Mouse (Mus musculus) left cerebral cortex, postnatal 25 days (tissue): ENCODE data around the gene Tra2b. TPM values are rescaled to one million over a fixed set of nuclear protein-coding genes. Genes with fewer than 3 reads are reported as not detected.
A peak's percentile ranks its signal among the peaks of the same experiment; 100 is the strongest.
"Not testable (repeated sequence)": the region's sequence is repeated elsewhere in the genome, so short reads cannot be mapped to it uniquely, and the experiment has no call there.

Source experiments
- DNase-seq, 2 experiments: peaks; one replicate each; pipeline ENCODE4 v3.0.0; 2022; ENCODE audit warnings: low spot score in 2 of 2, mixed read lengths in 1 of 2
- intact Hi-C: fragments of 180-260 bp; cut with DNase I; formaldehyde crosslinking; loops from one replicate; pipeline ENCODE4 v1.15.1; 2025
- total RNA-seq, 2 experiments: library from RNA; stranded (reverse); gene quantifications; 2 replicates each; pipeline ENCODE4 v1.2.3; 2021

Gene Tra2b
- 10 to 100 TPM; 67.3 to 78.7 TPM for total RNA-seq

DNA sequence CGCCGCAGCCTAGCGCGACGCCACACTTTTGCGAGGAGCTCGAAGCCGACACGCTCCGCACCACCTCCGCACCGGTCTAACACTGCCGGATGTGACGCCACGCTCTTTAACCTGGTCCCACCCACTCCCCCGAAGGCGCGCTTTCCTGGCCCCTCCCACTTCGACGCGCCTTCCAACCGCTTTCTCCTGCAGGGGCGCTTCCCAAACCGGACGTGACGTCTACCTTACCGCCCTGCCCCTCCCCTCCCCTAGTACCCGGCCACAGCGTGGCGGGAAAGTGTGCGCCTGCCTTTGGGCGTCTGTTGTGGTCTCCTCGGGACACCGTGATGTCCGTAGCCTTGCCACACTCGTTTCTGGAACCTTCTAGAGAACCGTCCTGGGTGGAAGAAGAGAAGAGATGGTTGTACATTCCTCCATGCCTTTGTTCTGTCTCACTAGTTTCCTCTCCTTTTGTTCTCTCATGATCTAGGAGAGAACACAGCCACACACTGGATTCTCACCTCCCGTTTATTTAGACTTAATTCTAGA is at the start of gene Tra2b:
Gene Tra2b, minus strand, starts transcription at position 157 of the 528 bp plus-strand sequence.
- peak; percentile 97 to 98 for DNase-seq
- intact Hi-C loops, result loop anchor here (5.0 kb wide), 1 partner anchor 474 kb away; the partner anchor contains the start of gene Map3k13

DNA sequence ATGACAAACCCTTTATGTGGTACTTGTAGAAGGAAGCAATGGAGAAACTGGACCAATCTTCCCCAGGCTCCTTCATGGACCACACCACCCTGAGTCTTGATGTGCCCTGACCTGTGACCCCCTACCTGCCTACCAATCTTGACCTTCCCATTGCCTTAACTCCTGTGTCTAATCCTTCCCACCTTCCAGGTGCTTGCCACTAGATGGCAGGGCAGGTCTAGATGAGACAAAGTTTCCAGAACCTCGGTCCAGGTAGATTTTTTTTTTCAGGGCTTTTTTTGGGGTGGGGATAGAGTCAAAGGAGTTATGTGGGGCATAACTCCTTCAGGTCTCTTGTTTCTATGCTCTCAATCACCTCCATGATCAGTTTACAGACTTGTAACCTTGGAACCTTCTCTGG is 44.8 kb upstream of the Tra2b start:
- intact Hi-C loops, result loop anchor here (2.0 to 5.0 kb wide), 3 partner anchors 122 to 496 kb away; no protein-coding TSS in a partner anchor
- peak; percentile 33 to 50 for DNase-seq

- intact Hi-C loops, result loop anchor here (1.0 kb wide), 1 partner anchor 275 kb away; no protein-coding TSS in a partner anchor
- DNase-seq, result peak; percentile 70 to 76
Measured at GRCm38 (mm10) chr16:22302606-22303005, 36.8 kb upstream of the Tra2b start.

- no peak for DNase-seq
Measured at GRCm38 (mm10) chr16:22301378-22301777, 35.6 kb upstream of the Tra2b start.

DNA sequence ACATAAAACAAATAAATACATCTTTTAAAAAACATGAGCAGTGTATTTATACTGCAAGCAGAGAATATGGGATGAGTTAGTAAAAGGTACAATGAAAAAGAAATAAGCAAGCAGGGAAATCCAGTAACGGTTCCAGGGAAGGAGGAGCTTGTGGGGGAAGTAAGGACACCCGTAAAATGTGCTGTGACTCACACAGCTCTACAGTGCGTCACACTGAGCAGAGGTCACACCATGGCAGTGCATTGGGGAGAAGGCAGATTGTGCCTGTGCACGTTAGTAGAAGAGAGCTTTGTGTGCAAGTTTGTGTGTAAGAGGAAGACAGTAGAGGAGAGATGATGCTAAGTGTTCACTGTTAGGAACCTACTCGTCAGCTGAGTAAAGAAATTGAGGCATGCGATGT is 31.1 kb upstream of the Tra2b start:
- intact Hi-C loops, result no loop called here
- DNase-seq, result no peak

More at GRCm38 (mm10) chr16:22301378-22301777, 35.6 kb upstream of the Tra2b start:
- intact Hi-C loops, result no loop called here

DNA sequence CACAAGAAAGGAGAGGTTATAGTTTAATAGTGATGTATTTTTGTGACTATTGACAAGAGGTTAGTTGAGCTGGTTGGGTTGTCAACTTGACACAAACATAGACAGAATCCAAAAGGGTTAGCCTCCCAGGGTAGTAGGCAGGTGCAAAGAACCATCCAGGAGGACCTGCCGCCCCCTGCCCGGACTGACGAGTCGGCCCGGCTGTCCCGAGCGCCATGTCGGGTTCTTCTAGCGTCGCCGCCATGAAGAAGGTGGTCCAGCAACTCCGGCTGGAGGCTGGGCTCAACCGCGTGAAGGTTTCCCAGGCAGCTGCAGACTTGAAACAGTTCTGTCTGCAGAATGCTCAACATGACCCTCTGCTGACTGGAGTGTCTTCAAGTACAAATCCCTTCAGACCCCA is 29.0 kb upstream of the Tra2b start:
- intact Hi-C loops, DNase-seq: not testable (repeated sequence)

DNA sequence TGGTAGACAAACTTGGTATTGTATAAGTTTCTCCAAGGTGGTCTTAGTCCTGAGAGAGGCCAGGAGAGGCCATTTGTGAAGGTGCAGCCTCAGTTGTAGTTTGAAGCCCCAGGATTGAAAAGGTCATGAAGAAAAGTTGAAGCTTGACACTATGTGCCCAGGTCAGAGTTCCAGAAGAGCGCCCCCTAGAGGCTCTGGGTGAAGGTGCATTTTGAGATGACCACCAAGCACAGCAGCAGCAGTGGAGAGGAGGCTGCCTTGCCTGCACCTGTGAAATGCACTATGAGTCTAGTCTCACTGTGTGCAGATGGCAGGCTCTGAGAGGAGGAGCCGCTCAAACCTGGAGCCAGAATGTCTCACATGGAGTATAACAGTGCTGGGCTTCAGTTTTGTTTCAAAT is 27.8 kb upstream of the Tra2b start:
- DNase-seq, result no peak
- intact Hi-C loops, result no loop called here

- intact Hi-C loops, result no loop called here
Measured at GRCm38 (mm10) chr16:22292394-22292793, 26.6 kb upstream of the Tra2b start.

GRCm38 (mm10) chr16:22289643-22290042 is 23.8 kb upstream of the Tra2b start:
- DNase-seq, result peak in 1 of 2 experiments; percentile 37

More at GRCm38 (mm10) chr16:22292394-22292793, 26.6 kb upstream of the Tra2b start:
- DNase-seq, result no peak

GRCm38 (mm10) chr16:22286996-22287395 is 21.2 kb upstream of the Tra2b start:
- intact Hi-C loops, result loop anchor here (10.0 kb wide), 1 partner anchor 182 kb away; no protein-coding TSS in a partner anchor
- DNase-seq, result no peak

More at GRCm38 (mm10) chr16:22289643-22290042, 23.8 kb upstream of the Tra2b start:
- intact Hi-C loops, result loop anchor here (10.0 kb wide), 1 partner anchor 185 kb away; no protein-coding TSS in a partner anchor

- intact Hi-C loops, result no loop called here
- no peak for DNase-seq
Measured at GRCm38 (mm10) chr16:22276536-22276935, 10.7 kb upstream of the Tra2b start.

GRCm38 (mm10) chr16:22275142-22275541 is 9.3 kb upstream of the Tra2b start:
- intact Hi-C loops, result no loop called here
- peak in 1 of 2 experiments; percentile 24 for DNase-seq

DNA sequence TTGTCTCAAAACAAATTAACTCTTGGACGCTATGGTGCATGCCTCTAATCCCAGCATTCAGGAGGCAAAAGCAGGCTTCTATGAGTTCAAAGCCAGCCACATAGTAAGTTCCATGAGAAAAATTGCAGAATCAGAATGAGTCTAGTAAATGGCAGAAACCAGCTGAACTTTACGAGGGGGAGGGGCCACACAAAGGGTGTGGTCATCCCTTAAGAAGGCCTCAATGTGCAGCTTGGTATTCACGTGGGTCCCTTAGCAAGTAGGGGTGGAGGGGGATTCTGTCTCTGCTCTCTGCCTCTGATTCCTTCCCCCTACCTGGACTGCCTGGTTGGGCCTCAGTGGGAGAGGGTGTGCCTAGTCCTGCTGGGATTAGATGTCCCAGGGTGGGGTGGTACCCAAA is 4.7 kb upstream of the Tra2b start:
- intact Hi-C loops, result no loop called here
- DNase-seq, result no peak

- DNase-seq, result no peak
- intact Hi-C loops, result loop anchor here (5.0 kb wide), 1 partner anchor 474 kb away; the partner anchor contains the start of gene Map3k13
Measured at GRCm38 (mm10) chr16:22266384-22266783, 579 bp upstream of the Tra2b start.

DNA sequence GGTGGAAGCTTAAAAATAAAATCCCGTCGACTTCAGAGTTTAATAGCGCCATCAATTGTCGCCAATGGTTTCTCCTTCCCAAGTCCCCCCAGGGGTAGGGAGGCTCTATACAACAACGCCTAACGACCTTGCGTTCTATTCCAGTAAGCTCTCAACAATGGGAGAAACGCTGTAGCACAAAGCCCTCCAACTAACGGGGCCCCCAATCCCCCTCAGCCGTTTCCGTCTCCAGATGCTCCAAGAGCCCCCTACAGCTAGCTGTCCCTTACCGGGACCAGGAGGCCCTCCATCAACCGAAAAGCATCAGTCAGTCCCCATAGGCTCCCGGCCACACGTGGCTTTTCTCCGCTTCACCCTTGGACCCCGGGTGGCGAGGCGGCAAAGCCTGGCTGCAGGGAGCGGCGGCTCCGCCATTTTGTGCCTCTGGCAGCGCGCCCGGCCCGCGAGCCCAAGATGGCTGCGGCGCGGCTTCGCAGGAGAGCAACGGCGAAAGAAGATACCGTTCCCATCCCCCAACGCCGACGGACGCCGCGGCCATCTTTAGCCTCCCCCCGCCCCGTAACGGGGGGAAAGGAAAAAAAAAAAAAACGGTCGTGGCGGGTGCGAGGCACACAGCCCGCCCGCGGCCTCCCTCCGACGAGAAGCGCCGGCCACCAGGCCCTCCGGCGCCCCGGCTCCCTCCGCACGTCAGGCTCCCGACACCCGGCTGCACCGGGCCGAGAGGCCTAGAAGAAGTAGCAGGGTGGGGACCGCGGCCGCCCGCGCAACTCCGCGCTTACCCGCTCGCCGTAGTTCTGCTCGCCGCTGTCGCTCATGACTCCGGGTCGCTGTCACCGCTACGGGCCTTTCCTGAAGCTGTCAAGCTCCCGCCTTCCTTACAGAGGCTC is 600 bp downstream of the Tra2b start:
- DNase-seq, result peak; percentile 78 to 84
- intact Hi-C loops, result loop anchor here (5.0 kb wide), 1 partner anchor 473 kb away; the partner anchor contains the start of gene Map3k13

DNA sequence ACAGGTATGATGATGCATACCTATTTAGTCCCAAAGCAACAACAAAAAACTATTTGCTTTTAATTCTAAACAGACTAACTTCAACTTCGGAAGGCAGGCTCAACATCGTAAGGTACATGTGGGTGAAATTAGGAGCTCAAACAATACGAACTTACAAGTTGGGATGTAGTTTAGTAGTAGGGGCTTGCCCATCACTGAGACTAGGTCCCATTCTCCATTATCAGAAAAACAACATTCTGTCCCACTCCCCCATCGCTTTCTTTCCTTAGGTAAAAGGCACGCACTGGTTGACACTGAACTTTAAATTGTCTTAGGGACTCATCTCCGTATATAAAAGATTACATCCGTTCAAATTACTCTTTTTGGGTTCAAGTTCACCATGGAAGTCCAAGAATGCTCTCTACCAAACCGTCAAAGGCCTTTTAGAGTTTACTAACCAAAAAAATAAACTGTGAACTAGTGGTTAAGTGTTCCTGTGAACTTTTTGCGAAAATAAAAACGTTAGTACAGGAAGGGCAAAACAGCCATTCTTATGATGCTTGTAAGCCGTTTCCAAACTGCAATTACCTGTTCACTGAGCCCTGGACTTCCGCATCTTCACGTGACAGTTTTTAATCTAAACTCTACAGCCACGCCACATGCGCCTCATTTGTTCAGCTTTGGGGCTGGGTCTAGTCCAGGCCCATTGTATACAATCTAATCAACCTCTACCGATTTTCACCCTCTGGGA is 1.4 kb downstream of the Tra2b start:
- no peak for DNase-seq
- intact Hi-C loops, result no loop called here

GRCm38 (mm10) chr16:22263124-22263523 is 2.7 kb downstream of the Tra2b start:
- no peak for DNase-seq
- intact Hi-C loops, result no loop called here

DNA sequence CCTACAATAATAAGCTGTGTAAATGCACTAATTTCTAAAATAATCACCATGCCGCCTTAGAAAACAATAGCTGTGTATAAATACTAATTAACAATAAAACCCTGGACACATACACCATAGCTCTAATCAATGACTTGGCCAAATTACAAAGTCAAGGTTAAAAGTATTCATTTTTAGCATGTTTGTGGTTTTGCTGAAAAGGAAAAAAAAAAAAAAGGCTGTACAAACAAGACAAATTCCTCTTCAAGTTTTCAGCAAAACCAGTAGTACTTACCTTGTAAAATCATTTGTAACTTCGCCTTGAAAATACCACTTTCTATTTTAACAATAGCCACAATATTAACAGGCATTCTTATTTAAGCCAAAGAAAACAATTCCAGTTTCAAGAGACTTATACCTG is 4.2 kb downstream of the Tra2b start:
- intact Hi-C loops, result no loop called here
- DNase-seq, result no peak

GRCm38 (mm10) chr16:22260423-22261143 is 5.2 kb downstream of the Tra2b start:
- no peak for DNase-seq
- intact Hi-C loops, result no loop called here
